Mouse (Mus musculus) MEL (cell line): ENCODE data around the gene Rab33a. TPM values are rescaled to one million over a fixed set of nuclear protein-coding genes. Genes with fewer than 3 reads are reported as not detected.

Experiments
- DNase-seq: peaks from one replicate; pipeline ENCODE4 v3.0.0; 2011; ENCODE audit warnings: low read depth, low spot score
- H3K27ac ChIP-seq: 2 replicates; pipeline ENCODE4 v1.5.1; 2012; ENCODE audit warnings: low read depth, mild to moderate bottlenecking, control low read depth, low read length, moderate library complexity; ENCODE audit not compliant: control insufficient read depth
- H3K27me3 ChIP-seq, 2 experiments: fragments of 150-350 bp in 1 of 2; sonication (generic) in 1 of 2; 2 replicates each; pipeline ENCODE4 v1.6.1; 2012; ENCODE audit warnings: low read length in 2 of 2, mild to moderate bottlenecking in 2 of 2, improper control_type of control experiment in 1 of 2, moderate library complexity in 1 of 2; ENCODE audit not compliant: insufficient read depth in 2 of 2, control insufficient read depth in 1 of 2
- H3K36me3 ChIP-seq, 2 experiments: 2 replicates each; pipeline ENCODE4 v1.6.1; 2012 to 2014; ENCODE audit warnings: low read length in 2 of 2, improper control_type of control experiment in 1 of 2, inconsistent platforms in 1 of 2, mild to moderate bottlenecking in 1 of 2; ENCODE audit not compliant: insufficient read depth in 2 of 2, control insufficient read depth in 1 of 2
- H3K4me1 ChIP-seq, 2 experiments: fragments of 150-350 bp in 1 of 2; sonication (generic) in 1 of 2; 2 replicates each; pipeline ENCODE4 v1.6.1; 2012; ENCODE audit warnings: low read length in 2 of 2, improper control_type of control experiment in 1 of 2, mild to moderate bottlenecking in 1 of 2; ENCODE audit not compliant: insufficient read depth in 2 of 2, control insufficient read depth in 1 of 2
- H3K4me3 ChIP-seq, 2 experiments: fragments of 150-350 bp in 1 of 2; sonication (generic) in 1 of 2; 2 replicates each; pipeline ENCODE4 v1.5.1; 2012; ENCODE audit warnings: low read depth in 2 of 2, low read length in 2 of 2, mild to moderate bottlenecking in 2 of 2, moderate library complexity in 2 of 2, control low read depth in 1 of 2, improper control_type of control experiment in 1 of 2; ENCODE audit not compliant: control insufficient read depth in 1 of 2, insufficient read depth in 1 of 2
- H3K79me2 ChIP-seq: 2 replicates; pipeline ENCODE4 v1.6.1; 2012; ENCODE audit warnings: mild to moderate bottlenecking, low read length, moderate library complexity; ENCODE audit not compliant: control insufficient read depth, poor library complexity, insufficient read depth
- H3K9ac ChIP-seq: 2 replicates; pipeline ENCODE4 v1.6.1; 2012; ENCODE audit warnings: low read depth, mild to moderate bottlenecking, control low read depth, low read length, moderate library complexity; ENCODE audit not compliant: control insufficient read depth, poor library complexity, severe bottlenecking
- H3K9me3 ChIP-seq: fragments of 150-350 bp; sonication (generic); replicated peaks from 2 replicates; pipeline ENCODE4 v1.6.1; 2012; ENCODE audit warnings: mild to moderate bottlenecking, low read length, improper control_type of control experiment, moderate library complexity; ENCODE audit not compliant: insufficient read depth
- BHLHE40 ChIP-seq: IDR thresholded peaks from 2 replicates; pipeline ENCODE4 v1.6.1; 2012; ENCODE audit warnings: low read depth, mild to moderate bottlenecking, inconsistent platforms, low read length, improper control_type of control experiment, borderline replicate concordance
- CHD2 ChIP-seq: IDR thresholded peaks from 2 replicates; pipeline ENCODE4 v1.6.1; 2011; ENCODE audit warnings: low read length, improper control_type of control experiment
- CTCF ChIP-seq, 3 experiments: IDR thresholded peaks in 2 of 3; conservative IDR thresholded peaks in 1 of 3; 2 replicates each; pipeline ENCODE4 v1.5.1; 2011 to 2012; ENCODE audit warnings: low read length in 3 of 3, low read depth in 2 of 3, mild to moderate bottlenecking in 2 of 3, improper control_type of control experiment in 1 of 3, inconsistent platforms in 1 of 3, mixed read lengths in 1 of 3, moderate library complexity in 1 of 3; ENCODE audit not compliant: control insufficient read depth in 1 of 3, insufficient read depth in 1 of 3, poor library complexity in 1 of 3, severe bottlenecking in 1 of 3
- ETS1 ChIP-seq: IDR thresholded peaks from 2 replicates; pipeline ENCODE4 v1.6.1; 2012; ENCODE audit warnings: low read depth, mild to moderate bottlenecking, inconsistent platforms, low read length, improper control_type of control experiment, moderate library complexity
- GABPA ChIP-seq: IDR thresholded peaks from 2 replicates; pipeline ENCODE4 v1.6.1; 2012; ENCODE audit warnings: low read depth, mild to moderate bottlenecking, inconsistent platforms, low read length, improper control_type of control experiment, moderate library complexity
- JUND ChIP-seq: IDR thresholded peaks from 2 replicates; pipeline ENCODE4 v1.6.1; 2011; ENCODE audit warnings: low read depth, mild to moderate bottlenecking, improper control_type of control experiment, low read length
- MAX ChIP-seq: IDR thresholded peaks from 2 replicates; pipeline ENCODE4 v1.6.1; 2011; ENCODE audit warnings: low read length, improper control_type of control experiment
- MAZ ChIP-seq: IDR thresholded peaks from 2 replicates; pipeline ENCODE4 v1.6.1; 2012; ENCODE audit warnings: low read depth, mild to moderate bottlenecking, inconsistent platforms, low read length, improper control_type of control experiment
- MEF2A ChIP-seq: IDR thresholded peaks from 2 replicates; pipeline ENCODE4 v1.6.1; 2014; ENCODE audit warnings: low read depth, mild to moderate bottlenecking, inconsistent platforms, low read length, improper control_type of control experiment; ENCODE audit not compliant: poor library complexity, insufficient replicate concordance, severe bottlenecking; ENCODE audit errors: extremely low read depth
- MXI1 ChIP-seq: IDR thresholded peaks from 2 replicates; pipeline ENCODE4 v1.6.1; 2011; ENCODE audit warnings: mild to moderate bottlenecking, low read depth, low read length, improper control_type of control experiment
- MYC ChIP-seq: IDR thresholded peaks from 2 replicates; pipeline ENCODE4 v1.6.1; 2011; ENCODE audit warnings: low read depth, mild to moderate bottlenecking, low read length, improper control_type of control experiment, moderate library complexity
- NELFE ChIP-seq: IDR thresholded peaks from 2 replicates; pipeline ENCODE4 v1.6.1; 2011; ENCODE audit warnings: low read depth, low read length, improper control_type of control experiment
- POLR2AphosphoS2 ChIP-seq: IDR thresholded peaks from 2 replicates; pipeline ENCODE4 v1.6.1; 2011; ENCODE audit warnings: low read length, improper control_type of control experiment
- POLR2AphosphoS5 ChIP-seq: IDR thresholded peaks from 2 replicates; pipeline ENCODE4 v1.6.1; 2012; ENCODE audit warnings: low read depth, borderline replicate concordance, mild to moderate bottlenecking, inconsistent platforms, low read length, moderate library complexity, mixed read lengths
- RCOR1 ChIP-seq: IDR thresholded peaks from 2 replicates; pipeline ENCODE4 v1.6.1; 2012; ENCODE audit warnings: low read depth, mild to moderate bottlenecking, inconsistent platforms, low read length, improper control_type of control experiment
- TAL1 ChIP-seq: IDR thresholded peaks from 2 replicates; pipeline ENCODE4 v1.6.1; 2012; ENCODE audit warnings: mild to moderate bottlenecking, inconsistent platforms, low read length, moderate library complexity, mixed read lengths
- TCF12 ChIP-seq: IDR thresholded peaks from 2 replicates; pipeline ENCODE4 v1.6.1; 2014; ENCODE audit warnings: low read depth, mild to moderate bottlenecking, inconsistent platforms, low read length, improper control_type of control experiment, moderate library complexity
- USF2 ChIP-seq, 2 experiments: IDR thresholded peaks; 2 replicates each; pipeline ENCODE4 v1.6.1; 2011 to 2012; ENCODE audit warnings: improper control_type of control experiment in 2 of 2, low read length in 2 of 2, borderline replicate concordance in 1 of 2, inconsistent platforms in 1 of 2, low read depth in 1 of 2, mild to moderate bottlenecking in 1 of 2; ENCODE audit not compliant: insufficient read depth in 1 of 2
- ZKSCAN1 ChIP-seq: IDR thresholded peaks from 2 replicates; pipeline ENCODE4 v1.6.1; 2012; ENCODE audit warnings: low read depth, mild to moderate bottlenecking, inconsistent platforms, low read length, improper control_type of control experiment, moderate library complexity
- ZMIZ1 ChIP-seq: IDR thresholded peaks from 2 replicates; pipeline ENCODE4 v1.6.1; 2012; ENCODE audit warnings: low read depth, mild to moderate bottlenecking, inconsistent platforms, low read length, improper control_type of control experiment, moderate library complexity
- polyA plus RNA-seq, 2 experiments: library from polyadenylated mRNA; stranded (reverse) in 1 of 2; unstranded in 1 of 2; fragments of >175 nt in 1 of 2; fragments of >200 nt in 1 of 2; gene quantifications; 2 replicates each; pipeline versions ENCODE4 v1.2.1 to v1.2.4; 2012; ENCODE audit warnings: low replicate concordance in 2 of 2, low read depth in 1 of 2; ENCODE audit not compliant: insufficient read length in 2 of 2, insufficient read depth in 1 of 2, missing spikeins in 1 of 2
- total RNA-seq: library from RNA; depleted of rRNA; stranded (reverse); fragments of 300-350 nt; gene quantifications from 2 replicates; pipeline ENCODE4 v1.2.3, GENCODE M21; 2012

Rab33a gene
- total and polyA plus RNA-seq, 3 experiments: 0.46 TPM; not detected in 2

- DNase-seq: no peak
- Histone ChIP-seq H3K36me3 (peaks cover 0 to 3% of the 10 kb centered on the region in 2 experiments; a peak in 1 of 4 replicates), H3K9ac (no peak overlapping the region), H3K27me3 (no peaks in the 10 kb centered on the region), H3K79me2 (no peaks in the 10 kb centered on the region), H3K27ac (no peak overlapping the region), H3K4me3 (no peak overlapping the region), H3K4me1 (peaks cover 3% of the 10 kb centered on the region in 2 experiments; a peak in 3 of 4 replicates), H3K9me3 (no peaks in the 10 kb centered on the region)
- no peak for TF ChIP-seq ZKSCAN1
- no peak for TF ChIP-seq USF2 (IDR thresholded peaks at IDR 0.05; ENCODE audit: borderline replicate concordance in 1 of 2, insufficient read depth in 1 of 2, low read depth in 1 of 2, low read length in 2 of 2)
- no peak for TF ChIP-seq ETS1
- TF ChIP-seq MXI1: no peak
- TF ChIP-seq GABPA: no peak
- no peak for TF ChIP-seq POLR2AphosphoS2
- TF ChIP-seq MYC: no peak
- no peak for TF ChIP-seq POLR2AphosphoS5
- TF ChIP-seq ZMIZ1: no peak
- TF ChIP-seq MAX: no peak
- no peak for TF ChIP-seq CTCF (IDR thresholded peaks at IDR 0.05 in 2 of 3, conservative IDR thresholded peaks at IDR 0.05 in 1 of 3; ENCODE audit: control insufficient read depth in 1 of 3, insufficient read depth in 1 of 3, low read depth in 2 of 3, low read length in 3 of 3, poor library complexity in 1 of 3, severe bottlenecking in 1 of 3)
- no peak for TF ChIP-seq CHD2
- no peak for TF ChIP-seq JUND
- no peak for TF ChIP-seq NELFE
Measured at GRCm38 (mm10) chrX:48519549-48520085, 532 bp downstream of the Rab33a start.

DNA sequence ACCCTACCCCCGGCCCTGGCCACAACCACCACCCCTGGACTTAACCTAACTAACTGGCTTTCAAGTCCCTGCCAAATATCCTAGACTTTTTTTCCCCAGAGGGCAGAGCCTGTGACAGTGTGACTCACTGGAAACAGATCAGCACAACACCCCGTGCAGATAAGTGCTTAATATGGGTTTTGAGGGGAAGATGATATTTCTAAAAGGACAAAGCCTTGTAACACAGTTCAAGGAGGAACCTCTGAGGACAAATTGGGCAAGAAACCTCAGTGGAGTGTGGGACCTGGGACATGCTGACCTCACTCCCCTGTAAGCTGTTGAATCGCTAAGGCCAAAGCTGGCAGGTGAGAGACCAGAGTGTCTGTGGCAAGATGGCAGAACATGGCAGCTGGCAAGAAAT lies 2.6 kb downstream of the Rab33a start:
- Histone ChIP-seq H3K36me3 (no peaks in the 10 kb centered on the region), H3K27me3 (no peaks in the 10 kb centered on the region), H3K27ac (no peak overlapping the region), H3K4me1 (no peaks in the 10 kb centered on the region; a peak in 2 of 4 replicates), H3K9ac (no peak overlapping the region), H3K79me2 (no peaks in the 10 kb centered on the region), H3K4me3 (no peak overlapping the region), H3K9me3 (no peaks in the 10 kb centered on the region)
- DNase-seq: peak; percentile 34
- TF ChIP-seq TAL1: no peak
- no peak for TF ChIP-seq GABPA
- TF ChIP-seq BHLHE40: no peak
- no peak for TF ChIP-seq RCOR1
- TF ChIP-seq MAZ: no peak
- no peak for TF ChIP-seq TCF12
- no peak for TF ChIP-seq MEF2A
